Mouse (Mus musculus) liver, adult (tissue): ENCODE results near the gene Pnma3.
A peak's percentile ranks its signal among the peaks of the same experiment; 100 is the strongest.
"Not testable (repeated sequence)": the region's sequence is repeated elsewhere in the genome, so short reads cannot be mapped to it uniquely, and the experiment has no call there.

Source experiments
- GATA4 ChIP-seq: IDR thresholded peaks from 2 replicates; pipeline ENCODE4 v1.6.1; 2014; ENCODE audit warnings: mild to moderate bottlenecking, low read length; ENCODE audit not compliant: insufficient replicate concordance

Gene Pnma3

DNA sequence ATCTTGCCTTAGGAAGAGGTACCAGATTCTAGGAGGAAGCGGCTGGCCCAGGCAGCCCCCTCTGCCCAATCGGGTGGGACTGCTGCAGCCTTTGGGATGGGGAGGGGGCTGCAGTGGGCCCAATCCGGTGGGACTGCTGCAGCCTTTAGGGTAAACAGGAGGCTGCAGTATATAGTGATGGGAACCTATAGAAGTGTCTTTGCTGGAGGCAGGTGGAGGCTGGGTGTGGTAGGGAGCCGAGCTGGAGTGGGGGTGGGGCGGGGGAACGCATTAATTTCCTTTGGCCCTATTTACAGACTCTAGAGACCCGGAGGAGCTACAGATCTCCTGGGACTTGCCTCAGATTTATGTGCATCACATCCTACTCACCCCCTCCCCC is at the start of gene Pnma3:
Gene Pnma3, plus strand, starts transcription at position 373 of the 379 bp plus-strand sequence.
- TF ChIP-seq GATA4: no peak

GRCm38 (mm10) chrX:73037003-73037402 is 27.6 kb upstream of the Pnma3 start, which contains the start of gene Pnma5:
Pnma5 (minus strand) TSS chrX:73037103.
- no peak for TF ChIP-seq GATA4

GRCm38 (mm10) chrX:73038831-73039230 is 25.8 kb upstream of the Pnma3 start:
- TF ChIP-seq GATA4: no peak

DNA sequence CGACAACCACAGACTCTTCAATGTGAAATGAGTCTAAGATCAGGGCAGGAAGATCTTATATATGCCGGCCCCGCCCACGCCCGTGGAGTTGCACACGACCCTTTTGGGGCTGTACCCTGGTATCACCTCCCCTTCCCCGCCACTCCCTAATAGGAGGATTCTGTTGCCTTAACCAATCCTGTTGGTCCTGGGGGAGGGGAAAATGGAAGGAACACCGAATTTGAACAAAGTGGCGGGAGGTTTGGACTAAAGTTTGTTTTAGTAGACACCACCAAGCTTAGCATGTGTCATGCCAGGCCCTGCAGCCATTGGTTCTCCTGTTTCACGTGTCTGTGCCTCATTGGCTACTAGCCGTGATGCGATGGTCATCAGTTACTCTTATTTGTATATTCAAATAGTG is 24.9 kb upstream of the Pnma3 start:
- no peak for TF ChIP-seq GATA4

DNA sequence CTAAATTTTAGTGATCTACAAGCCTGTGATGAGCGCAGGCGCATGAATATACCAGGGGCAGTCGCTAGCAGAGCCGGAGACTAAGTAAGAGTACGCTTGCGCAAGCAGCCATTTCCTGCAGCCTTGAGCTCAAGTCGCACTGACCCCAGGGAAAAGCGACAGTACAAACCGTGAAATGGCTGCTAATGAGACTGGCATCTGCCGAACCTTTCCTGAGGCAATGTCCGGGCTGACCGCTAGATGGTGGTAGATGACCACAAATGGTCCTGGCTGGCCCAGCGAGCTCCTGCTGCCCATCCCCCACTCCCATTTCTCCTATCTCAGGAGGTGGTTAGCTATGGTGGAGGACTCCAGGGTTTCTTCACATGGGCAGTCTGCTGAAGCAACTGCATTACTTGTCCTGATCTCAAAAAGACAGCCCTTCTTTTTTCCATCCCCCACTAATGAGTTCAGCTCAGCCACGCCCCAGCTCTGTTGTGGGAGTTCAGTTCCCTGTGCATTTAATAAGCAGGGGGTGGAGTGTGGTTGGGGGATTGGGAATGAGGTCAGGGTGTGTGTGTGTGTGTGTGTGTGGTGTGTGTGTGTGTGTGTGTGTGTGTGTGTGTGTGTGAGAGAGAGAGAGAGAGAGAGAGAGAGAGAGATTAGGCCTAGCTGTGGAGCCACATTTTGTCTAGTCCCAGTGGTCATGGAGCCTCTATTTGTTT is 10.6 kb upstream of the Pnma3 start:
- TF ChIP-seq GATA4: peak; percentile 10; the same call in 1 of the 2 replicates

DNA sequence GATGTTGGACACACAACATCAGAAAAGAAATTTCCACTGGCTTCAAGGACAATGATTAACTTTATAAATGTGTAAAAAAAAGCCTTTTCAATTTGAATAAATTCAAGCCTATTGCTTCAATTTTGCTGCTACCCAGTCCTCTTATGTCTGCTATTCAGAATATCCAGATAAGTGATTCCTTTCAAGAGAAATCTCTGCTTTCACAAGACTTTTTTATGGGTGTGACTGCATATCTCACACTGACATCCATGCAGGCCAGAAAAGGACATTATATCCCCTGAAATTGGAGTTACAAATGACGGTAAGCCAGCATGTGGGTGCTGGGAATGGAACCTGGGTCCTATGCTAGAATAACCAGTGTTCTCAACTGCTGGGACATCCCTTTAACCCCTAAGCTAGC is 3.1 kb upstream of the Pnma3 start:
- TF ChIP-seq GATA4: no peak

- no peak for TF ChIP-seq GATA4
Measured at GRCm38 (mm10) chrX:73062323-73062722, 2.3 kb upstream of the Pnma3 start.

DNA sequence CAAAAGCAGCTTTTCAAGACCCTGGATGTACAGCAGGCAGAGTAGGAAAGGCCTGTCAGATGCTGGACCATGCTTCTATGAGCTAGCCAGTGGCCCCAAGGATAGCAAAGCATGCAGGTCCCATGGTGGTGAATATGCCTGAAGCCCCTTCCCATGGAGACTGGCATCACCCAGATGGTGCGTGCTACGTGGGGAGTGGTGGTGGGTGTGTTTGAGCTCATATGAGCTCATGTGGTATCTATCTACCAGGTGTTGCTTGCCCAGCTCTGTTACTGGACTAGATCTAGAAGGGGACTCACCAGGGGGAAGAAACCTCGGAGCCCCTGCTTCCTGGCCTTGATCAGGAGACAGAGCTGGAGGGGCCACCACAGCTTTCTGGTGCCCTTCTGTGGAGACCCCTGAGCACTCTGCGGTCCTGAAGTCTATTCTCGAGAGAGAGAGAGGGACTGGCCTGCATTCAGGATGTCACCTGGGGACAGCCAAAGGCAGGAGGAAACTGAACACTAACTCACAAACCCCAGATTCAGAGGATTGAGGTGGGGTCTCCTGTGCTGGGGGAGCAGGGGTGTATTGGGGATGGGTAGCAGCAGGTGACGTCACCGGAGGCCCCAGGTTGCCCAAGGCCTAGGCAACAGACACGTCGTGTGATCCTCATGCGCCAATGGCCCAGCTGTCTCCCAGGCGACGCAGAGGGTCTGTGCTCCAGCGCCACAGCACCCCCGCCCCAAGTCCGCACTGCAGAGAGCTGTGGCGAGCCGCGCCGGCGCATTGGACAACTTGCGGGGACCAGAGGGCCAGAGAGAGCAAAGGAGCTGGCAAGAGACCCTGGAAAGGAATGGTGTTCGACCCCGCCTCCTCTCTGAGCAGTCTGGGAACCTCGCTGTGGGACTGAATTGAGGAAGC is 824 bp upstream of the Pnma3 start:
- TF ChIP-seq GATA4: no peak

DNA sequence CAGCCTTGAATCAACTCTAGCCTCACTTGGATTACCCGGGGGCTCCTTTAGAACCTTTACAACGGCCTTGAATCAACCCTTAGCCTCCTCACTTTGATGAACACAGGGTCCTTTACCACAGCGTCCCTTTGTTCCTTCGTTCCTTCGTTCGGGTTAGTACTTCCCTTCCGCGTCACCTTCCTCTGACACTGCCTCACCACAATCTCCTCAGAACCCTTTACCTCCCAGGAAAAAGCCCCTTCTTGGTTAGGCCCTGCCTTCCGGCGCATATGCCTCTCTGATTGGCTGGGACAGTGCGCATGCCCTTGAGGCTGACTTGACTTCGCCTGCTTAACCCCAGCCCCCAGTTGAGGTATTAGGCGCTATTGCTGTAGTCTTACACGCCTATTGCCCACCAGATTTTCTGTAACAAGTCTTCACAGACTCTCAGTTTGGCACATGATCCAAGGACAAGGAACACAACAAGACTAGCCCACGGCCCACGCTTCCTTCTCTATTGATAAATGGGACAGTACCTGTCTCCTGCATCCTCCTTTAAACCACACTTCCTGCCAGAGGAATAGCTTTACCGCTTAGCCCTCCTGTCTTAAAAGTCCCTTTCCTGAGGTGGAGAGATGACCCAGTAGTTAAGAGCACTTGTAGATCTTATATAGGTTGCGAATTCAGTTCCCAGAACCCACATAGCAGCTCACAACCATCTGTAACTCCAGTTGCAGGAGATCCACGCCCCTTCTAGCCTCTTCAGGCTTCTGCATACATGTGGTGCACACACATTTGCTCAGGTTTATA is 17.9 kb downstream of the Pnma3 start, which contains the start of gene Xlr4a:
Gene Xlr4a, minus strand, starts transcription at position 212 of the 789 bp plus-strand sequence.
- TF ChIP-seq GATA4: not testable (repeated sequence)

- TF ChIP-seq GATA4: not testable (repeated sequence)
Measured at GRCm38 (mm10) chrX:73096941-73097508, 32.4 kb downstream of the Pnma3 start, which contains the start of gene Xlr3a. Xlr3a (minus strand) TSS chrX:73097095.

- not testable (repeated sequence) for TF ChIP-seq GATA4
Measured at GRCm38 (mm10) chrX:73116747-73117146, 52.2 kb downstream of the Pnma3 start, which contains the start of gene Gm14685. Gm14685 (plus strand) TSS chrX:73117047.
